Mouse (Mus musculus) ES-Bruce4 (cell line): Measurements from ENCODE around the gene Fam57b.

Source experiments
- CTCF ChIP-seq: IDR thresholded peaks from one replicate; pipeline ENCODE4 v1.8.1; 2011; ENCODE audit warnings: low read depth, low read length
- EP300 ChIP-seq: IDR thresholded peaks from 2 replicates; pipeline ENCODE4 v1.6.1; 2011; ENCODE audit warnings: low read depth, low read length; ENCODE audit not compliant: insufficient read depth
- POLR2A ChIP-seq: IDR thresholded peaks from one replicate; pipeline ENCODE4 v1.8.1; 2011; ENCODE audit warnings: low read length; ENCODE audit not compliant: insufficient read depth

- TF ChIP-seq POLR2A (no peak), EP300 (no peak), CTCF (no peak)
Measured at GRCm38 (mm10) chr7:126774463-126774862, 23.0 kb upstream of the Fam57b start.
